Mouse (Mus musculus): ENCODE data around the gene Xlr3c. TPM values are rescaled to one million over a fixed set of nuclear protein-coding genes. Genes with fewer than 3 reads are reported as not detected.
A peak's percentile ranks its signal among the peaks of the same experiment; 100 is the strongest.
"Not testable (repeated sequence)": the region's sequence is repeated elsewhere in the genome, so short reads cannot be mapped to it uniquely, and the experiment has no call there.

The Xlr3c gene
- not detected in 2 replicates for polyA plus RNA-seq (2015; fragmentation: Nextera tagmentation; extraction: Ambion mirVana)

DNA sequence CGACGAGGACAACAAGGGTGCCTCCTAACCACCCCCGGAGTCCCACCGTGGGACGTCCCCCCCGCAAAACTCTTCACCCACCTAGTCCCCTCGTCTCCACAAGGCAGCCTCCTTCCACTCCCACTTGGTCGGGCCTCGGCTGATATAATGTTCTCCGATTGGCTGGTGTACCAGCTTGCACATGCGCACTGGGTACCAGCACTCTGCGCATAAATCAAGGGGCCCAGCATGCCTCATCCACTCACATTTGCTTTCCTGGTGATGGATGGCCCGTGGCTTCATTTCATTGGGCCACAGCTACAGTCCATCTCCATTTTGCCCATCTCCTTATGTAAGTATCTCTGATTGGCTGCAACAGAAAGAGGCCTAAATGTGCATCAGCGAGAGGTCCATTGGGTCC lies at the start of gene Xlr3c:
Gene Xlr3c, minus strand, starts transcription at position 121 of the 400 bp plus-strand sequence.
- H3K27ac ChIP-seq (ENCODE audit: low read length); H3K36me3 ChIP-seq (ENCODE audit: control insufficient read depth, insufficient read depth, low read length); H3K9ac ChIP-seq (ENCODE audit: low read depth, low read length); H3K4me3 ChIP-seq (ENCODE audit: low read depth, low read length); H3K4me2 ChIP-seq (ENCODE audit: low read length); H3K9me3 ChIP-seq (replicated peaks; ENCODE audit: control insufficient read depth, low read length, poor library complexity, severe bottlenecking); ATAC-seq; H3K4me1 ChIP-seq (ENCODE audit: control insufficient read depth, insufficient read depth, low read length); H3K27me3 ChIP-seq (ENCODE audit: control insufficient read depth, insufficient read depth, low read depth, low read length): not testable (repeated sequence)
- 92% methylated on average over 14 of the region's 14 CpGs for WGBS

DNA sequence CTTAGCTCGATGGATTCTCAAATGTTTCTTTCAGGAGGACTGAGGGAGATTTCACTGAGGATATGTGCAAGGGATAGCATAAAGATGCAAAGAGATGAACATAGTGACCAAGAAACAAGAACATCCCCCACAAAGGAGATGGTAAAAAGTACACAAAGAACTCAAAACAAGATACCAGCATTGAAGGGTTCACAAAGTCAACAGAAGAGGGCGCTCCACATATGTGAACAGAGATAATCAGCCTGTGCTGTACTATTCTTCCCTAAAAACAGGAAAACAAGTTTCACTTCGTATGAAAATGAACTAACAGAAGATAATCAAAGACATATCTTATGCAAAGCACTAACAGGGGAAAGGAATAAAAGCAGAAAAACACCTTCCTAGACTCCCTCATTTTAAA lies 47.3 kb upstream of the Xlr3c start:
- no peak for ATAC-seq
- Histone ChIP-seq H3K27ac (ENCODE audit: low read length) (no peak overlapping the region), H3K36me3 (ENCODE audit: control insufficient read depth, insufficient read depth, low read length) (no peaks in the 10 kb centered on the region), H3K4me1 (ENCODE audit: control insufficient read depth, insufficient read depth, low read length) (no peaks in the 10 kb centered on the region), H3K27me3 (ENCODE audit: control insufficient read depth, insufficient read depth, low read depth, low read length) (no peaks in the 10 kb centered on the region), H3K4me2 (ENCODE audit: low read length) (no peak overlapping the region), H3K9ac (ENCODE audit: low read depth, low read length) (no peak overlapping the region), H3K4me3 (ENCODE audit: low read depth, low read length) (no peak overlapping the region), H3K9me3 (replicated peaks; ENCODE audit: control insufficient read depth, low read length, poor library complexity, severe bottlenecking) (no peaks in the 10 kb centered on the region)
- WGBS: 42% methylated on average over 3 of the region's 3 CpGs

DNA sequence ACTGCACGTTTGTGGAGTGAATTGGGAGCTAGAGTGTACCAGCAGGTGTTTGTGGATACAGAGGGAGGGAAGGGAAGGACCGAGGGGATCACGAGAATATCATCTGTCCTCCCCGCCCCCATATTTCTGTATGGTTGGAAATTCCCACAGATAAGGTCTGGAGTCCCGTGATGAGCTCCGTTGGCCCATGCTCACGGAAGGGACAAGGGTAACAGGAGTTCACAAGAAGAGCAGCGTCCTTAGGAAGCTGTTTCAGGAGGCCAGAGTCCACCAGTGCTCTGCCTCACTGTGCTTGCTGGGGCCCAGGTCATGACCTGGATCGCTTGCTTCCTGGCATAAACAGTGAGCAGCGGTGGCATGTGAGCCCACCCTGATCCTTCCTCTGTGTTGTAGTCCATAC lies 30.6 kb upstream of the Xlr3c start:
- ATAC-seq; H3K36me3 ChIP-seq (ENCODE audit: control insufficient read depth, insufficient read depth, low read length); H3K27ac ChIP-seq (ENCODE audit: low read length); H3K9ac ChIP-seq (ENCODE audit: low read depth, low read length); H3K27me3 ChIP-seq (ENCODE audit: control insufficient read depth, insufficient read depth, low read depth, low read length); H3K4me2 ChIP-seq (ENCODE audit: low read length); H3K4me1 ChIP-seq (ENCODE audit: control insufficient read depth, insufficient read depth, low read length); H3K9me3 ChIP-seq (replicated peaks; ENCODE audit: control insufficient read depth, low read length, poor library complexity, severe bottlenecking); H3K4me3 ChIP-seq (ENCODE audit: low read depth, low read length): not testable (repeated sequence)
- WGBS: 77% methylated on average over 8 of the region's 10 CpGs

- not testable (repeated sequence) for ATAC-seq; H3K4me1 ChIP-seq (ENCODE audit: control insufficient read depth, insufficient read depth, low read length); H3K4me2 ChIP-seq (ENCODE audit: low read length); H3K36me3 ChIP-seq (ENCODE audit: control insufficient read depth, insufficient read depth, low read length); H3K27ac ChIP-seq (ENCODE audit: low read length); H3K4me3 ChIP-seq (ENCODE audit: low read depth, low read length); H3K9ac ChIP-seq (ENCODE audit: low read depth, low read length); H3K9me3 ChIP-seq (replicated peaks; ENCODE audit: control insufficient read depth, low read length, poor library complexity, severe bottlenecking); H3K27me3 ChIP-seq (ENCODE audit: control insufficient read depth, insufficient read depth, low read depth, low read length)
- 79% methylated on average over 11 of the region's 17 CpGs for WGBS
Observed at GRCm38 (mm10) chrX:73292876-73293275, 27.7 kb upstream of the Xlr3c start, which contains the start of the genes Xlr5a and Xlr5c. Gene Xlr5a (minus strand): TSS chrX:73292976. Gene Xlr5c (minus strand): TSS chrX:73292976.

DNA sequence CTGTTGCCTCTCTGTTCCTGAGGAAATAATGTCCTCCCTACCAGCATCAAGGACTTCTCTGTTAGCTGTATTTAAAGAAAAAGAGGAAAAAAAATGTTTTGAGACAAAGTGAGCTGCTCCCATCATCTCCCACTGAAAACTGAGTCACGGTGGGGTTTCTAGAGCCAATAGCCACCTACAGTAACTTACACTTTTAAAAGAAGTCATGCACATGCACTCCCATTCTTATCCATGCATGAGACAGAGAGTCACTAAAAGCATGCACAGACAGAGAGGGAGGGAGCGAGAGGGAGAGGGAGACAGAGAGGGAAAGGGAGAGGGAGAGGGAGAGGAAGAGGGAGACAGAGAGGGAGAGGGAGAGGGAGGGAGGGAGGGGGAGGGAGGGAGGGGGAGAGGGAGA lies 2.8 kb downstream of the Xlr3c start:
- not testable (repeated sequence) for H3K27me3 ChIP-seq (ENCODE audit: control insufficient read depth, insufficient read depth, low read depth, low read length); H3K4me2 ChIP-seq (ENCODE audit: low read length); H3K4me1 ChIP-seq (ENCODE audit: control insufficient read depth, insufficient read depth, low read length); ATAC-seq; H3K9ac ChIP-seq (ENCODE audit: low read depth, low read length); H3K9me3 ChIP-seq (replicated peaks; ENCODE audit: control insufficient read depth, low read length, poor library complexity, severe bottlenecking); H3K4me3 ChIP-seq (ENCODE audit: low read depth, low read length); H3K36me3 ChIP-seq (ENCODE audit: control insufficient read depth, insufficient read depth, low read length); H3K27ac ChIP-seq (ENCODE audit: low read length)
- WGBS: 87% methylated on average over 1 of the region's 2 CpGs

- not testable (repeated sequence) for H3K27me3 ChIP-seq (ENCODE audit: control insufficient read depth, insufficient read depth, low read depth, low read length); H3K9ac ChIP-seq (ENCODE audit: low read depth, low read length); H3K4me2 ChIP-seq (ENCODE audit: low read length); H3K36me3 ChIP-seq (ENCODE audit: control insufficient read depth, insufficient read depth, low read length); H3K4me3 ChIP-seq (ENCODE audit: low read depth, low read length); H3K4me1 ChIP-seq (ENCODE audit: control insufficient read depth, insufficient read depth, low read length); H3K27ac ChIP-seq (ENCODE audit: low read length); H3K9me3 ChIP-seq (replicated peaks; ENCODE audit: control insufficient read depth, low read length, poor library complexity, severe bottlenecking); ATAC-seq
- WGBS: 81% methylated on average over 10 of the region's 14 CpGs
Observed at GRCm38 (mm10) chrX:73242821-73243325, 22.3 kb downstream of the Xlr3c start, which contains the start of gene Xlr4c. Gene Xlr4c (minus strand): TSS chrX:73243130.

GRCm38 (mm10) chrX:73229288-73229687 lies 35.9 kb downstream of the Xlr3c start:
- peaks cover 13% of the 10 kb centered on the region; the same call in 1 of the 2 replicates for H3K4me1 ChIP-seq (ENCODE audit: control insufficient read depth, insufficient read depth, low read length)
- WGBS: 31% methylated on average over 3 of the region's 3 CpGs
- peak overlapping the region; percentile 93 for H3K27ac ChIP-seq (ENCODE audit: low read length)
- H3K9ac ChIP-seq (ENCODE audit: low read depth, low read length): peak overlapping the region; percentile 79
- no peak for ATAC-seq
- peak overlapping the region; percentile 66 for H3K4me3 ChIP-seq (ENCODE audit: low read depth, low read length)
- peak overlapping the region; percentile 59 for H3K4me2 ChIP-seq (ENCODE audit: low read length)
- no peaks in the 10 kb centered on the region for H3K36me3 ChIP-seq (ENCODE audit: control insufficient read depth, insufficient read depth, low read length)
- no peaks in the 10 kb centered on the region for H3K27me3 ChIP-seq (ENCODE audit: control insufficient read depth, insufficient read depth, low read depth, low read length)
- H3K9me3 ChIP-seq (replicated peaks; ENCODE audit: control insufficient read depth, low read length, poor library complexity, severe bottlenecking): no peaks in the 10 kb centered on the region

- Histone ChIP-seq H3K9me3 (replicated peaks; ENCODE audit: control insufficient read depth, low read length, poor library complexity, severe bottlenecking) (no peaks in the 10 kb centered on the region), H3K27ac (ENCODE audit: low read length) (peak overlapping the region; percentile 93), H3K36me3 (ENCODE audit: control insufficient read depth, insufficient read depth, low read length) (no peaks in the 10 kb centered on the region), H3K9ac (ENCODE audit: low read depth, low read length) (peak overlapping the region; percentile 79), H3K27me3 (ENCODE audit: control insufficient read depth, insufficient read depth, low read depth, low read length) (no peaks in the 10 kb centered on the region), H3K4me1 (ENCODE audit: control insufficient read depth, insufficient read depth, low read length) (peaks cover 13% of the 10 kb centered on the region; the same call in 1 of the 2 replicates), H3K4me2 (ENCODE audit: low read length) (peak overlapping the region; percentile 59), H3K4me3 (ENCODE audit: low read depth, low read length) (peak overlapping the region; percentile 66)
- peak; percentile 82 for ATAC-seq
- WGBS: 25% methylated on average over 42 of the region's 51 CpGs
Observed at GRCm38 (mm10) chrX:73228606-73229214, 36.5 kb downstream of the Xlr3c start.

DNA sequence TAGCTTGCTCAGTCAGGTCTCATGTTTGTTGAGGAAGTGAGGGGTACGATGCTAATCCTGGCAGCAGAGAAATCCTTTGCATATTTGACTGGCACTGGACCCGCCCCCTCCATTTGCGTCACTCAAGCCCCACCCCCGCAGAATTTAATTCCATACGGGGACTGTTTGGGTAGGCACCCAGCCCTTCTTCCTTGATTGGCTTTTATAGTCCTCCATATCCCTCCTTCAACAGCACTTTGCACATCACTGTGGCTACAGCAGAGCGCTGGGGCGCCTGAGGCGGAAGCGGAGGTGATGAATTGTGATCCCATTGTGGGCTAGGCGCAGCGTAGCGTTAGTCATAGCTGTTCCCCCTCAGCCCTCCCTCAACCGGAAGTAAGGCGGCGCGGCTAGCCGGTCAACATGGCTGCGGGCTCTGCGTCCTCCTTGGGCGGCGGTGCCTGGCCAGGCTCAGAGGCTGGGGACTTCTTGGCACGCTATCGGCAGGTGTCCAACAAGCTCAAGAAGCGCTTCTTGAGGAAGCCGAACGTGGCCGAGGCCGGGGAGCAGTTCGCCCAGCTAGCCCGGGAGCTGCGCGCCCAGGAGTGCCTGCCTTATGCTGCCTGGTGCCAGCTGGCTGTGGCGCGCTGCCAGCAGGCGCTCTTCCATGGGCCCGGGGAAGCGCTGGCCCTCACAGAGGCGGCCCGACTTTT lies 37.1 kb downstream of the Xlr3c start, which contains the start of gene F8a:
Gene F8a, plus strand, starts transcription at position 378 of the 692 bp plus-strand sequence.
- Histone ChIP-seq H3K4me3 (ENCODE audit: low read depth, low read length) (peak within 1 kb of the TSS; percentile 66), H3K36me3 (ENCODE audit: control insufficient read depth, insufficient read depth, low read length) (no peaks in the 10 kb centered on the region), H3K4me2 (ENCODE audit: low read length) (peak within 1 kb of the TSS; percentile 59), H3K4me1 (ENCODE audit: control insufficient read depth, insufficient read depth, low read length) (peaks cover 13% of the 10 kb centered on the region; the same call in 1 of the 2 replicates), H3K9ac (ENCODE audit: low read depth, low read length) (peak within 1 kb of the TSS; percentile 79), H3K27me3 (ENCODE audit: control insufficient read depth, insufficient read depth, low read depth, low read length) (no peaks in the 10 kb centered on the region), H3K9me3 (replicated peaks; ENCODE audit: control insufficient read depth, low read length, poor library complexity, severe bottlenecking) (no peaks in the 10 kb centered on the region), H3K27ac (ENCODE audit: low read length) (peak within 1 kb of the TSS; percentile 93)
- peak; percentile 98 for ATAC-seq
- 13% methylated on average over 28 of the region's 39 CpGs for WGBS
